Mouse (Mus musculus): ENCODE results near the gene Samsn1.

Samsn1 gene

DNA sequence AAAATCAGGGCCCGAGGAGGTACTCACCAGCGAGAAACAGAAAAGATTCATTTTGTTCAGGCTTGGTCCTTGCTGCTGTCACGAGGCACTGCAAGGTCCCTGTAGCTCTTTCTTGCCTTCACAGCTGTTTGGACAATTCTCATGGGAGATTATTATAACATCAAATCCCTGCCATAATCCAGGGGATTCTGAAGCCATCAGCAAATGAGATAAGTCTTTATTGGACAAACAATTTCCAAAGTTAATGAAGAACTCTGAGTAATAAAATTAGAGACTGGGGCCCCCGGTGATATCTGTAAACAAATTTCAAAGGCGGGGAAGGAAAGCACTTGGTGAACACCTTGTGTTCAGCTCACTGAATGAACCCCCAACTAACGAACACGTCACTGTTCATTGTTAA, at the start of gene Samsn1:
Samsn1 (minus strand) TSS at position 101 of the 400 bp plus-strand sequence.
- no peak for DNase-seq

DNA sequence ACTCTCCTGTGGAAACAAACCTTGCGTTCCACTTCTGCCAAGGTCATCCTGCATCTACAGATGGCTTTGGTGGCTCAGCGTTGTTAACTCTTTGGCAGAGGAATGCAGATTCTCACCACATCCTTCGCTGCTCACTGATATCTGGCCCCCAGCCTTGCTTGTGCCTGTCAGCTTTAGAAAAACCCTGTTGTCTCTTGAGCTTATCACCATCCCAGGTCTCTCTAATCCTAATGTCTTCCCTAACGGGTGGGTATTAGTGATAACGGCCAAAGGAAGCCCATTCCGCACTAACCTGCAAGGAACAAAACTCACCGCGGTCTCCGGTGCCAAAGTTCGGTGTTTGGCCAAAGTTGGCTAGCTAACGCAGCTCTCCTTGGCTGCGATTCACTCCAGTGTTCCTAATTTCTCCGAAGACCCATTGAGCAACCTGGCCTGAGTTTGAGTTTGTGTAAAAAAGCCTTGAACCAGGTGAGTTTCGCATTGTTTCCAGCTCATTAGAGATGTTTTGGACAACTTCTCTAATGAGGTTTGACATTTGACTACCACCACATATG, 44.1 kb upstream of the Samsn1 start:
- DNase-seq, result no peak

DNA sequence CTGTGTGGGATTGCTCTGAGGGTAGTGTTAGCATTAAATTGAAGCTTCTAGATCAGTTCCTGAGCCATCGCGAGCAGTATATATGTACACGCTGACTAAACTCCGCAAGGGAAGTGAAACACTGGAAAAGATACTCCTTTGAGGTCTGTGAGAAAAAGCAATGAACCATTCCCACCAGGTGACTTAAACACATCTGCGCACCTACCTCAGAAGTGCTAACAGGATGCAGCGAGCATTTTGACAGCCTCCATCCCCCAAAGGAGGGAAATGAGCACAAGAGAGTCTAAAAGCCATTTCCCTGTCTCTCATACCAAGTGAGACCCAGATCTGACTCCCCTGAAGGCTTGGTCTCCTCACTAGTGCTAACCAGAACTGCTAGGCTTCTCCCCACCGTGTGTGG, 32.9 kb upstream of the Samsn1 start:
- DNase-seq, result no peak

DNA sequence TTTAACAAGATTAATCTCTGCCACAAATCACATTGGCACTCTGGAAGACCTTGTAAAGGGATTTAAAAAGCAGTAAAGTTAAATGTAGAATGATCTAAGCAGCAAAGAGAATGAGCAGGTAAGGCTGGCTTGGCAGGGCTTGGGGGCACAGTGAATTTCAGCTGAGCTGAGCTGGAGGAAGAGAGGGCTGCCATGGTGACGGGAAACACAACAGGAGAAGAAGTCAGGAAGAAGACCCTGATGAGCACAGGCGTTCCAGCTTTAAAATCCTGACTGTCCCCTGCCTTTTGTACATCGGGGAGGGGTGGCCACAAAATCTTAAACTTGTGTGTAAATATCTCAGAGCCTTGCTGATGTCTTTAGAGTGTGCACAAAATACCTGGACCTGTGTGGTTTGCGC, 32.0 kb upstream of the Samsn1 start:
- no peak for DNase-seq

DNA sequence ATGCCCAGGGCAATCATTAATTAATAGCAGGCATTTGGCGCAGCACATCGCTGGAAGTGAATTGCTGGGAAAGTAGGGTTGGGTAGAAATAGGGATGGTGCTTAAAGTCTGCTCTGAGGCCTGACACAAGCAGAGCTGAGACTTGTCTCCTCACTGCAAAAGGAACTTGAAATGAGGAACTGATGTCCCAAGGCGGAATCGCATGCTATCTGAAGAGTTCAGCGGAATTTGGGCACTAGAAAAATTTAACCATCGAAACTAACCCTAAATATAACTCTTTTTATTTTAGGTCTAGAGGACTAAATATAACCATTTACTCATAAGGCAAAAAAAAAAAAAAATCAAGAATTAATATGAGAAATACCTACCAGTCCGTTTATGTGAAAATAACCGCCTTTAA, 31.5 kb upstream of the Samsn1 start:
- no peak for DNase-seq

DNA sequence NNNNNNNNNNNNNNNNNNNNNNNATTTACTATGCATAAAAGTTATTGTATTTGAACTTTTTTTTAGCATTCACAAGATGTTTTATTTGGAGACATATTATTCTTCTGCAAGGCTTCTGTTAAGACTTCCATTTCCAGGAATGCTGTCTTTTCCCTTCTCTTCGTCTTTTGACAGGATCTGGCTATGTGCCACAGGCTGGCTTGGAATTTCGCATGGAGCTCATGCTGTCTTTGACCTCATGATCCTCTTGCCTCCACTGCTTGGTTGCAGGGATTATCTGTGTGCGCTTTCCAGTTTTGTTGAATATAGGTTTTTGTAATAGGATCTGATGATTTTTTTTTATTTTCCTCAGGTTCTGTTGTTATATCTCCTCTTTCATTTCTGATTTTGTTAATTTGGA, 25.0 kb upstream of the Samsn1 start:
- no peak for DNase-seq

DNA sequence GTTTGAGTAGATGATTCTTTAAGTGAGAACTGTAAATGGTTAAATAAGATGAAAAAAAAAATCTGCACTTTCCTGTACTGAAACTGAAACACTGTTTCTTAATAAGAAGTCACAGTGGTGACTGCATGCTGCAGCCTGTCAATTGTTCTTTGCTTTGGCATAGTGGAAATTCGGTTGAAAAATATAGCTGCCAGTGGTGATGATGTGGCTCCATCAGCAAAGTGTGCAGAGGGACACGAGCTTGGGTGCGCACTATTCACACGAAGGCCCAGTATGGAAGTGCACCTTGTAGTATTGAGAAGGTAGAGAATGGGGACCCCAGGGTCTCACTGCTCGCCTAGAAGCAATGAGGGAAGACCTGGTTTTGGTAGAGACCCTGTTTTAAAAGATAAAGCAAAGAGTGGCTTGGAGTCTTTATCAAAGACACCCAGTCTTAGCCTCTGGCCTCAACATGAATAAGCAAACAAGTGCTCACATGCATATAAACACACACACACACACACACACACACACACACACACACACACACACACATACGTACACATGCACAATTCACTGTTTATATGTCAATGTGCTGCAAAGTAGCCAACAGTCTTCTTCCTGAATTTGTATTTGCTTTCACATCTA, 18.4 kb upstream of the Samsn1 start:
- DNase-seq, result no peak

DNA sequence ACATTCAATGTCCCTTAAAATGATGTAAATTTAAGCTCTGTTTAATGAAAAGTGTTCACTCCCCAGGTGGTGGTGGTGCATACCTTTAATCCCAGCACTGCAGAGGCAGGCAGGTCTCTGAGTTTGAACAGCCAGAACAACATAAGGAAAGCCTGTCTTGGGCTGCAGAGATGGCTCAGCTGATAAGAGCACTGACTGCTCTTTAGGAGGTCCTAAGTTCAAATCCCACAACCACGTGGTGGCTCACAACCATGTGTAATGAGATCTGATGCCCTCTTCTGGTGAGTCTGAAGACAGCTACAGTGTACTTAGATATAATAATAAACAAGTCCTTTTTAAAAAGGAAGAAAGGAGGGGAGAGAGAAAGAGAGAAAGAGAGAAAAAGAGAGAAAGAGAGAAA, 2.9 kb downstream of the Samsn1 start:
- DNase-seq, result no peak

DNA sequence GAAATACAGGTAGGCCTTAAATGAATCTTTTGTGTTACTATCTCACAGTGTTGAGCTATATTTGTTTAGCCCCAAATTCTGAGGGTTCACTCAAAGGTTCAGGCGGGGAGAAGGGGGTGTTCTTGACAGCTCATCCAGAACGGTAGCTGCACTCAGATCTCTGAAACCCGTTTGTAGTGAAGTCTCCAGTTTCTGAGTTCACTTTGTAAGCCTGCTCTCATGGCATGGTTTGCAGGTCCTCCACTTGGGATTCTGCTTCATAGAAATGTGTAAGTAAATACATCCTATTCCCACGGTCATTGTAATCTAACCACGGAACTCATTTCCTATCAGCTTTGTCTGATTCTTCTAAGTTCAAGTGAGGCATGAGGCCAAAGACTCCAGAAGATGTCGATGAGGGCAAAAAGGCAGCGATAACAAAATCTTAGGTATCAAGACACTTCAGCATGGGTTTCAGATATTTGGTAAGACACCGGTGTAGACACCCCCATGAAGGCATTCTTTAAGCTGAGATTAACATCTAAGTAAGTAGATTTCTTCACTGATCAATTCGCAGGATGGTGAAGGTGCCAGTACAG, 18.2 kb downstream of the Samsn1 start:
- no peak for DNase-seq

DNA sequence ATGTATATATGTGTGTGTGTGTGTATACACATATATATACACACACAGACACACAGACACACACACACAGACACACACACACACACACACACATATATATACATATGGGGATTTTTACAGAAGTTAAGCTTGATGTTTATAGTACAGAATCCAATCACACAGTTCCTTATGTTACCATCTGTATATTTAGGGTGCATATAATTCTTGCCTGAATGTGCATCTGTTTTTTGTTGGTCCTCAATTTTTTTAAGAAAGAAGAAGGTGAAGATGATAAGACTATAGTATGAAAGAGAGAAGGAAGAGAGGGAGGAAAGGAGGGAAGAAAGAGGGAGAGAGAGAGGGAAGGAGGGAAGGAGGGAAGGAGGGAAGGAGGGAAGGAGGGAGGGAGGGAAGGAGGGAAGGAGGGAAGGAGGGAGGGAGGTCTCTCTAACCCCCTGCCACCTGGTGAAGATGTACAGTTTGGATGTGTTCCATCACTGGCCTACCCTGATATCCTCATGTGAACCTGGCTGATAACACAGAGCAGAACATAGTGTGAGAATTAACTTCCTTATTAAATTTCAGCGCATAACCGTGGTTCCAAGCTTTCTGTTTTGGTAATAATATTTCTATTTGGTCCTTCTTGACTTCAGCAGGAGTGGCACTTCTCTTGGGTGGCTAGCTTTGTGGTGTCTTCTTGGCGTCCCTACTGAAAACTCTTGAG, 19.1 kb downstream of the Samsn1 start:
- no peak for DNase-seq

DNA sequence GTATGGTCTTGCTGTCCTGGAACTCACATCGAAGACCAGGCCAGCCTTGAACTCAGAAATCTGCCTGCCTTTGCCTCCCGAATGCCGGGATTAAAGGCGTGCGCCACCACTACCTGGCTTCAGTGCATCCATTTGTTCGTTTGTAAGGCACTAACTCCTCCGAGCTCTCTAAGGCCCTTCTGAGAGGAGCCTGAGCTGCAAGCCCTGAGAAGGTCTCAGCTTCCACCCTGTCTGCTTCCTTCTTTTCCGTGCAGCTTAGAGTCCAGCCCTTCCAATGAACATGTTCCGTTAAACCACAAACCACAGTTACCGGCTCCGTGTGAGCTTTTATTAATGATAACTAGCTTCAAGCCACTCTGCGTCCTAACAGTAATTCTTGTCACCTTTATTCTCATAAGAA, 19.8 kb downstream of the Samsn1 start:
- DNase-seq, result no peak

DNA sequence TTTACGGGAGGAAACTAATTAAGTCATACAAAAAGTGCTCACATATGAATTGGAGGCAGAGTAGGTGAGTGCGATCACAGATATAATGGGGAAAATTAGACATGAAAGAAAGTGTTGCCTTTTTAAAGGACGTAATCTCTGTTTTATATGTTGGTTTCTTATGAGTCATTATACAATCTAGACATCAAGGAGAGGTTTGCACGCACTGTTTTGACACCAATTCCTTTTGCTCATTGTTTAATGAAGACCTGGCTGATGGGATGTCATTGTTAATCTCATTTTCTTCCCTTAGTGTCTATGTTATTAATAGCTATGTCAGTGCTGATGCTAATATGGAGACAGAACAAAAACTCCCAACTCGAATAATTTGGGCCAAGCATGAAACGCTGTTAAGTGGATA, 20.3 kb downstream of the Samsn1 start:
- DNase-seq, result no peak

DNA sequence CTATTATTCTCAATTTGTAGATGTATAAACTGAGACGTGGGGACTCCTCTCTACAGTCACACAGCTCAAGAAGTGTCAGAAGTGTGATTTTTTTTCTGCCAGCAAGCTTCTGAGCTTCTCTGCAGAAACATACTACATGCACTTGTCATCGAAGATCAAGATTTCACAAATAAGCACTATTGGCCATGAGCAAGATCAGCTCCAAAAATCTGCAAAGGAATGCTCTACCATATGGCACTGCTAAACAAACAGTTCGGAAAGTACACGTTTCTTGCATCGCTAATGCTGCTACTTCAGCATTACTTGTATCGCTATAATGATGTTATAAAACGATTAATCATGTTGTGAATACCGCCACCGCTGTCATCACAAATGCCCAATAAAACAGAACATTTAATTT, 22.0 kb downstream of the Samsn1 start:
- DNase-seq, result no peak

DNA sequence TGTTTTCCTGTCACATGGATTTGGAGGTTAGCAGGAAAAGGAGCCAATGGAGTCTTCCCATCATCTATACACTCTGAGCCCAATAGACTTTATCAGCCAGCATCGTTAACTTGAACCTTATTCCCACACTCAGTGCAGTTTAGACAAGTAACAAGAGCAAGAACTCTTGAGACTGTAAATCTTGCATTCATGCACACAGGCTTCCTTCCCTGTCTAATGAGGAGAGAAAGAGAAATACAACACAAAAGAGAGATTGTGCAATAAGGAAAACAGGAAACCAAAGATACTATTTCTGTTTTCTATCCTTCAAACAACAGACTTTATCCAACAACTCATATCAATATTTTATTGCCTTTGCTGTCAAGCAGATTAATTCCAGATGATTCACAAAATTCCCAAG, 31.9 kb downstream of the Samsn1 start:
- DNase-seq, result no peak

DNA sequence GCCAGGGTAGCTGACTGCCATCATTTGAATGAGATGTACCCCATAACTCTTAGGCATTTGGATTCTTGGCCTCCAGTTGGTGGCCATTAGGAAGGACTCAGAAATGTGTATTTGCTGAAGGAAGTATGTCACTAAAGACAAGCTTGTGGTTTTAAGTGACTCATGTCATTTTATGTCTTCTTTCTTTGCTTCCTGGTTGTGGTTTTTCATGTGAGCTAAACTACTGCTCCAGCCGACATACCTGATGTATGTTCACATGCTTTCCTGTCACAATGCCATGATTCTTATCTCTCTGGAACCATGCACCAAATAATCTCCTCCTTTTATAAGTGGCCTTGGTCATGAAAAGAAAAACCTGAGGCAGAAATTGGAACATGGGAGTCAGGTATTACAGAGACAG, 38.2 kb downstream of the Samsn1 start:
- DNase-seq, result no peak

DNA sequence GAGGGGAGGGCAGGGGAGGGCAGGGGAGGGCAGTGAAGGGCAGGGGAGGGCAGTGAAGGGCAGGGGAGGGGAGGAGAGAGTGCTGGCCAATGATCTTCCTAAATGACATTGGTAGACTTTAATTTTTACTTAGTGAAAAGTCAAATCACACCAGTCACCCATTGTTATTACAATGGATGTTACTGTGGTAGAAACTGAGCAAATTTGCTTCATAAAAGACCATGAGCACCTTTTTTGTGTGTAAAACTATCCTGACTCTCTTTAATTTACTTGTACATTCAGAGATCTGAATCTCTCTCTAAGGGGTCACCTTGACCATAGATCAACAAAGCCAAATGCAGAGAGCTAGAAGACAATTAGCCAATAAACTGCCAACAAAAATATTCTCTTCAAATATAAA, 42.7 kb downstream of the Samsn1 start:
- no peak for DNase-seq

DNA sequence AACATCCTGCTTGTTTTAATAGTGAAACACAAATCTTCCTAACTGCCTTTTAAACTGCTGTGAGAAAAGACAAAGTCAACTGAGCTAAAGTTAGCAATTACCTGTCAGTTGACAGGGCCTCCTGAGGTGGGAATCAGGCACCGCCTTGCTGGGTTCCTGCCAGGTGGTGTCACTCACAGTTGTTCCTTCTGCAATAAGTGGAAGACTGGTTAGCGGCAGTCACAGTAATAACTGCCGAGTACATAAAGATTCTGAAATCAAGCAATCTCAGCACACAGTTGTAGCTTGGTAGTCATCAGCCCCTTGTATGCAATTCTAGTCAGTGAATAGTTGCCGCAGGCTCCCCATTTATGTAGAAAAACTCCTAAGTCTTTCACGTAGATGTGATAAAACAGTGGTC, 44.3 kb downstream of the Samsn1 start:
- DNase-seq, result no peak

DNA sequence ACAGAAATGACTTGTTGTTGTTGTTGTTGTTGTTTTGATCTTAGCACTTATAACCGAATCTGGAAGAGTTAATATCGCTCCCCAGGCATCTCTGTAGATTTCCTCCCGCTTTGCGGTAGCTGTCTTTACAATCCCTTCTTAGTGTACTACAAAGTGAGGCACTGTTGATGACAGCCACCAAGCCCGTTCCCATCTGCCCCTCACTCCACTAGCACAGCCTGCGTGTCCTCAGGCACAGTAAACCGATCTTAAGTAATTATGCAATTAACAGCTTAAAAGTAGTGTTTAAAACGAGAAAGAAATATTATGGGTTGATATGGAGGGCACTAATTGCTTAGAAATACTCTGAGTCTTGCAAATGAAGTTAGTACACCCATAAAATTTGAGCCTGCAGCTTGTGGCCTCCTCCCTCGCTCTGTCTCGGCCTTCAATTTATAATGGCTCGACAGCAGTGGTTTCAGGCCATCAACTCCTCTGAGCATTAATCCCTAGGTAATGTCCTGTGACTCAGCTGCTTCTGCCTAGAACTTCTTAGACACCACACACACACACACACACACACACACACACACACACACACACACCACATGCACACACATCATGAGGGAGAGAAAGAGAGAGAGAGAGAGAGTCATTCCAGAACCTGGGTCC, 46.3 kb downstream of the Samsn1 start:
- DNase-seq, result no peak

DNA sequence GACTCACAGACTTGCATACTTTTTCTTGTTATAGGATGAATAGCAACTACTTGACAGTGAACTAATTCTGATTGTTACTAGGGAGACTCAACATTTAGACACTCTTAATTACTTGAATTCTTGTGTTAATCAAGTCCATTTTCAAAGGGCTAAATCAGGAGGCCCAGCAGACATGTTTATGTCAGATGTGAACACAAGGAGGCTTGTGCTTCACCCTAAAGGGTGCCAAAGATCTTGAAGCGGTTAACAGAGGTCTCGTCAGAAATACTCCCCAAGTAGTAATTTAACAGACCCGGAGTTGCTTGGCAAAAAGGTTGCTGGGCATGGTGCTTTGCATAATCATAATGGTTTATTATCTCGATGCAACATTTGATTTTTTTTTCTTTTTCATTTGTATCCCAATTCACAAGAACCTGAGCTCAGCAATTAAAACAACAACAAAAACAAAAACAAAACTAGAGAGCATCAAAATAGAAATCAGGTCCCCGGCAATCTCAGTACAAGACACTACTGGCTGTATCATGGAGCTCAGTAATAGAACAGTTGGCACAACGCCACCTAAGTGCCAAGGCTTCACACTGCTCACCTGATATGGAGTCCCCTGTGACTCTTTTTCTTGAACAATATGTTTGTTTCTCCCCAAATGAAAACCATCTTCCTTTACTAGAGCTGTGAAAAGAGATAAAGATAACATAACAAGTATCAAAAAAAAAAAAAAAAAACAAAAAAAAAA, 51.6 kb downstream of the Samsn1 start:
- DNase-seq, result no peak

DNA sequence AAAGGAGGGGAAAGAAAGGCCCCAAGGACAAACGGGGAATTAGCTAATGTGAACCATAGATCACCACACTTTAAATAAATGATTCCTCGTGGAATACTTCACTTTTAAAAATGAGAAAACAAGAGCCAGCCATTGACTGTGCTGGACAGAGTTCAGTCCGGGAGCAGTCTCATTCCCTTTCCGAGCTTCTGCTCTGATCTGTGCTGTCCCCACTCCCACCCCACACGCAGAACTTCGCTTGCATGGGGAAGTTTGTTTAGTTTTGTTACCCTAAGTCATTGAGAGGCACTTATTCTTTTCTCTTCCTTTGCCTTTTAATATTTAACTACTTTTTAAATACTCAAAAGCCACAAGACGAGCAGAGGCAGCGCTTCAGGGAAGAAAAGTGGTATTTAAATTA, 60.1 kb downstream of the Samsn1 start:
- DNase-seq, result no peak

DNA sequence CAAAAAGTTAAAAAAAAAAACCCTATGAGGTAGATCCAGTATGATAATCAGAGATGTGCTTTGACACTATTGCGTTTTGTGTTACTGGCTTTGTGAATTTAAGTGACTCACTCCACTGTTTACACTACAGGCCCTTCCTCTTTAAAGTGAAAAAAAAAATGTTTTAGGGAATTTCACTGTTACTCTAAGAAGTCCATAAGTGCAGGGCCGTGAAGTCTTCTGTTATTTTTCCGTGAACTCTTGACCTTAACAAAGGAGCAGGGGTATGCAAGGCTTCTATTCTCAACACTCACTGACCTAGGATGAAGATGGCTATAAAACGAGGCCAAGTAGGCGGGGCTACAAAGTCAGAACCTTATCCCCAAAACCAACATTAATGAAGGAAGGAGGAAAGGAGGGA, 60.6 kb downstream of the Samsn1 start:
- no peak for DNase-seq

DNA sequence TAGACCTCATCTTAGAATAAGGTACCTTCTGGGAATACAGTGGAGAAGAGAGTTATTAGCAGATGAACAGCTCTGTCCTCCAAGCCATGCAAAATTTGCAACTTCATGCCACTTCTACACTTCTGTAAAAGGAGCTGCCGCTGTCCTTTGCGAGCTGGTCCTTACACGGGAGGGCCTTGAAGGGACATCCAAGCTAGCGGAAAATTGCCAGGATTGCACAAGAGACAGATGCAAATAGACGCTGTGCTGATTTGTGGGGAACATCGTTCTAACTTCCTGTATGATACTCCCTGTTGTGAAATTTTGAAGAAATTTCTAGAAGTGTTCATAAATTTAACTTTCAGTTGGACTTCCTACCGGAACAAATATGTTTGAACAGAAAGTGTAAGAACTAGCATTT, 61.0 kb downstream of the Samsn1 start:
- DNase-seq, result no peak

DNA sequence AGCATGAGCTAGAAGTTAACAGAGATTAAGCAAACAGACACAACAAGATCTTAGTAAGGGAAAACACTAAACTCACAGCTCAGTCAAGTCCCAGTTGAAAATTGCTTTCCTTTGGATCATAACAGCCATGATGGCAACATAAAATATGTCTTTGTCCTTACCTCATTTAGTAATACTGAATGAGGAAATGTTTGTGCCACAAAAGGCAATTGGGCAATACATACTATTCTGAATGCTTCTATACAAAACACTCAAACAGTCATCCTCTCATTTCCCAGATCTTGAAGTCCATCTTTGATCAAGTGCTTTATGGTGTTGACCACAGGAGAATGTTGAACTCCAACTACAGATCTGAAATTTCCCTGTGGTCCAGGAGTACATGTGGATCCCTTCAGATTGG, 88.7 kb downstream of the Samsn1 start:
- no peak for DNase-seq

Data from right cerebral cortex, adult 18-20 months (tissue).